ENCODE assay signal across 8 mouse cellular contexts in genomic region chr10:81464405-81465264, GRCm38 (mm10). TPM values are rescaled to one million over a fixed set of nuclear protein-coding genes. Genes with fewer than 3 reads are reported as not detected.
A peak's percentile ranks its signal among the peaks of the same experiment; 100 is the strongest.
DNase-seq lines count a peak whose midpoint lies in the region; ATAC-seq and TF ChIP-seq lines count a peak whose summit lies in the region.

No protein-coding gene starts in this region.

- peaks cover 4% of the 10 kb centered on the region; the same call in 1 of the 2 replicates for H3K4me1 ChIP-seq in forebrain, embryonic 14.5 days (ENCODE audit: control insufficient read depth, insufficient read depth, low read length)
- no peaks in the 10 kb centered on the region for H3K4me1 ChIP-seq in liver, adult 2 months (ENCODE audit: control insufficient read depth, insufficient read depth, low read length)
- peaks cover 6% of the 10 kb centered on the region; the same call in 1 of the 2 replicates for H3K4me1 ChIP-seq in midbrain, embryonic 16.5 days (ENCODE audit: control insufficient read depth, insufficient read depth, low read length)

- WGBS in forebrain, embryonic 14.5 days = 2% methylated on average over 33 of the region's 33 CpGs
- WGBS in liver, adult 2 months = 6% methylated on average over 33 of the region's 33 CpGs
- WGBS in midbrain, embryonic 16.5 days = 8% methylated on average over 30 of the region's 33 CpGs

- no peak overlapping the region for H3K27ac ChIP-seq in forebrain, embryonic 14.5 days (ENCODE audit: low read depth, low read length)
- H3K27ac ChIP-seq in liver, adult 2 months (replicated peaks; ENCODE audit: insufficient read depth, low read depth, low read length) = no peak overlapping the region
- H3K27ac ChIP-seq in midbrain, embryonic 16.5 days (ENCODE audit: low read length) = no peak overlapping the region

- H3K27me3 ChIP-seq in forebrain, embryonic 14.5 days (replicated peaks; ENCODE audit: control insufficient read depth, insufficient read depth, low read length) = peaks cover 34% of the 10 kb centered on the region
- H3K27me3 ChIP-seq in liver, adult 2 months (ENCODE audit: control insufficient read depth, insufficient read depth, low read length) = peaks cover 32% of the 10 kb centered on the region
- H3K27me3 ChIP-seq in midbrain, embryonic 16.5 days (ENCODE audit: control insufficient read depth, insufficient read depth, low read depth, low read length) = no peaks in the 10 kb centered on the region

- no peaks in the 10 kb centered on the region for H3K9me3 ChIP-seq in forebrain, embryonic 14.5 days (replicated peaks; ENCODE audit: control insufficient read depth, low read length)
- H3K9me3 ChIP-seq in midbrain, embryonic 16.5 days (replicated peaks; ENCODE audit: control insufficient read depth, low read length, poor library complexity, severe bottlenecking) = no peaks in the 10 kb centered on the region

- H3K4me2 ChIP-seq in forebrain, embryonic 14.5 days (ENCODE audit: low read length) = peak overlapping the region; percentile 51
- peak overlapping the region; percentile 40 for H3K4me2 ChIP-seq in midbrain, embryonic 16.5 days (ENCODE audit: low read length)

- DNase-seq in spleen, adult 18-20 months = peak; percentile 12 to 25
- DNase-seq in spleen, adult 12 weeks (ENCODE audit: low spot score) = no peak
- peak; percentile 67 for DNase-seq in c-Kit-positive CD71-negative TER-119-negative erythroid progenitor cells, embryonic 14.5 days (ENCODE audit: low read depth)
- DNase-seq in forebrain, embryonic 14.5 days (ENCODE audit: low spot score) = peak; percentile 52
- peak; percentile 83 for DNase-seq in induced T-regulatory cell, adult 2 months (ENCODE audit: low read depth)
- DNase-seq in liver, adult 2 months (ENCODE audit: extremely low read depth, low read depth, low spot score) = peak; percentile 25
- DNase-seq in urinary bladder, postnatal 25 days (ENCODE audit: low spot score) = peak; percentile 15

- peak overlapping the region; percentile 43 for H3K9ac ChIP-seq in forebrain, embryonic 14.5 days (ENCODE audit: low read length)
- H3K9ac ChIP-seq in liver, adult 2 months (ENCODE audit: low read depth, low read length) = no peak overlapping the region
- H3K9ac ChIP-seq in midbrain, embryonic 16.5 days (ENCODE audit: low read depth, low read length) = peak overlapping the region; percentile 40; the same call in 1 of the 2 replicates

- H3K36me3 ChIP-seq in forebrain, embryonic 14.5 days (ENCODE audit: control insufficient read depth, insufficient read depth, low read length) = peaks cover 45% of the 10 kb centered on the region
- no peaks in the 10 kb centered on the region for H3K36me3 ChIP-seq in liver, adult 2 months (ENCODE audit: control insufficient read depth, insufficient read depth, low read length)
- peaks cover 22% of the 10 kb centered on the region for H3K36me3 ChIP-seq in midbrain, embryonic 16.5 days (ENCODE audit: control insufficient read depth, insufficient read depth, low read length)

- peak overlapping the region; percentile 27 for H3K4me3 ChIP-seq in forebrain, embryonic 14.5 days (ENCODE audit: low read depth, low read length)
- no peak overlapping the region for H3K4me3 ChIP-seq in liver, adult 2 months (ENCODE audit: insufficient read depth, low read depth, low read length)
- 0 out of 2 replicates have a peak overlapping the region, but pooled peaks have one; percentile 13 for H3K4me3 ChIP-seq in midbrain, embryonic 16.5 days (ENCODE audit: low read depth, low read length)

- no peaks in the 10 kb centered on the region for H3K79me2 ChIP-seq in liver, adult 2 months (ENCODE audit: control insufficient read depth, insufficient read depth, low read length)

- TF ChIP-seq CTCF in liver, adult 2 months (IDR thresholded peaks at IDR 0.05; ENCODE audit: low read depth, low read length) = no peak

- peak; percentile 85 for ATAC-seq in forebrain, embryonic 14.5 days
- ATAC-seq in midbrain, embryonic 16.5 days = peak; percentile 55

- TF ChIP-seq POLR2A in liver, adult 2 months (IDR thresholded peaks at IDR 0.05; ENCODE audit: extremely low read depth, insufficient read depth, low read length) = no peak

RNA-seq across cellular contexts. Expression of gene Nfic, which starts 9.2 kb away (rescaled TPM):
- 16.6 and 17.9 TPM in 2 replicates for polyA plus RNA-seq in forebrain, embryonic 14.5 days (2014; fragmentation: Nextera tagmentation; extraction: Ambion mirVana)
- 7.4 and 16.4 TPM in 2 replicates for total RNA-seq in liver, adult 2 months (2014; rRNA removed)
- polyA plus RNA-seq in liver, adult 2 months (2012; rRNA removed) = 32.8 and 56.4 TPM in 2 replicates
- polyA plus RNA-seq in midbrain, embryonic 16.5 days (2015; fragmentation: Nextera tagmentation; extraction: Ambion mirVana) = 15.4 and 17.2 TPM in 2 replicates

RNA-seq across cellular contexts. Expression of gene Celf5, which starts 17.9 kb away (rescaled TPM):
- 57.9 and 69.6 TPM in 2 replicates for polyA plus RNA-seq in forebrain, embryonic 14.5 days (2014; fragmentation: Nextera tagmentation; extraction: Ambion mirVana)
- not detected in 2 replicates for total RNA-seq in liver, adult 2 months (2014; rRNA removed)
- not detected in 2 replicates for polyA plus RNA-seq in liver, adult 2 months (2012; rRNA removed)
- 88.3 and 103 TPM in 2 replicates for polyA plus RNA-seq in midbrain, embryonic 16.5 days (2015; fragmentation: Nextera tagmentation; extraction: Ambion mirVana)

RNA-seq across cellular contexts. Expression of gene Ncln, which starts 31.6 kb away (rescaled TPM):
- polyA plus RNA-seq in forebrain, embryonic 14.5 days (2014; fragmentation: Nextera tagmentation; extraction: Ambion mirVana) = 36.8 and 52.0 TPM in 2 replicates
- total RNA-seq in liver, adult 2 months (2014; rRNA removed) = 31.6 and 48.6 TPM in 2 replicates
- polyA plus RNA-seq in liver, adult 2 months (2012; rRNA removed) = 138 and 159 TPM in 2 replicates
- polyA plus RNA-seq in midbrain, embryonic 16.5 days (2015; fragmentation: Nextera tagmentation; extraction: Ambion mirVana) = 61.1 and 61.3 TPM in 2 replicates

RNA-seq across cellular contexts. Expression of gene S1pr4, which starts 35.3 kb away (rescaled TPM):
- polyA plus RNA-seq in forebrain, embryonic 14.5 days (2014; fragmentation: Nextera tagmentation; extraction: Ambion mirVana) = 0.26 and 0.53 TPM in 2 replicates
- total RNA-seq in liver, adult 2 months (2014; rRNA removed) = 0.28 and 0.40 TPM in 2 replicates
- polyA plus RNA-seq in liver, adult 2 months (2012; rRNA removed) = 1.2 and 1.5 TPM in 2 replicates
- 0.44 and 0.58 TPM in 2 replicates for polyA plus RNA-seq in midbrain, embryonic 16.5 days (2015; fragmentation: Nextera tagmentation; extraction: Ambion mirVana)

RNA-seq across cellular contexts. Expression of gene Gna15, which starts 59.4 kb away (rescaled TPM):
- 0.90 and 1.2 TPM in 2 replicates for polyA plus RNA-seq in forebrain, embryonic 14.5 days (2014; fragmentation: Nextera tagmentation; extraction: Ambion mirVana)
- total RNA-seq in liver, adult 2 months (2014; rRNA removed) = 0.94 and 1.1 TPM in 2 replicates
- 0.31 and 0.64 TPM in 2 replicates for polyA plus RNA-seq in liver, adult 2 months (2012; rRNA removed)
- polyA plus RNA-seq in midbrain, embryonic 16.5 days (2015; fragmentation: Nextera tagmentation; extraction: Ambion mirVana) = 0.80 and 0.87 TPM in 2 replicates

Comparison
In these comparisons a context has a peak if more than half of its experiments do, and no peak if none do; other contexts are left out.
1. RNA of gene Celf5, which starts 17.9 kb away (polyA plus RNA-seq): 88.3 to 103 TPM in midbrain, embryonic 16.5 days and 57.9 to 69.6 TPM in forebrain, embryonic 14.5 days; not detected in liver, adult 2 months; every median in the first group is over 10 times any median in the second.